Mouse (Mus musculus): ENCODE measurements at regions not wholly inside any gene's neighbourhood (a gene's known extent, or its start where the extent isn't known, plus 50 kb on each side); places are given as distances from the start of the nearest gene placed in this dataset.

DNA sequence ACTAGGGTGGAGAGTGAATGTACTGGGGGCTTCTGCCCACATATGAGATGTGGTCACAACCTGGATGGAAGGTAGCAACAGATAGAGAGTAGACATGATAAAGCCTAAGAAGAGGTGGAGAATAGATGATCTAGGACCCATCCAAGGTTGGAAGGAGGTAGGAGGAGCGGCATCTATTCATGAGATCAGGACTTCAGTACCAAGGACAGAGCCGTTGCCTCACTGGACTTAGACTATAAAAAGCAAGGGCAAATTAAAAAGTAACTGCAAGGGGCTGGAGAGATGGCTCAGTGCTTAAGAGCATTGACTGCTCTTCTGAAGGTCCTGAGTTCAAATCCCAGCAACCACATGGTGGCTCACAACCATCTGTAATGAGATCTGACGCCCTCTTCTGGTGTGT lies 316.7 kb upstream of the Chd6 start:
- TF ChIP-seq POLR2A (IDR thresholded peaks at IDR 0.05; ENCODE audit: borderline replicate concordance, low read depth, low read length) (no peak), CTCF (IDR thresholded peaks at IDR 0.05; ENCODE audit: low read depth, low read length) (no peak)
